Mouse (Mus musculus): Measurements from ENCODE around the gene Slc45a2. TPM values are rescaled to one million over a fixed set of nuclear protein-coding genes. Genes with fewer than 3 reads are reported as not detected.
"Not testable (repeated sequence)": the region's sequence is repeated elsewhere in the genome, so short reads cannot be mapped to it uniquely, and the experiment has no call there.

The Slc45a2 gene
- total RNA-seq (2021), result not detected
- long read RNA-seq, experiment 1, result 0 reads
- long read RNA-seq, experiment 2, result 0 reads

- no peak for DNase-seq (ENCODE audit: low spot score in 2 of 2)
Observed at GRCm38 (mm10) chr15:11000421-11000820, at the start of gene Slc45a2. Gene Slc45a2, plus strand, starts transcription at chr15:11000721.

- no peak for DNase-seq (ENCODE audit: low spot score in 2 of 2)
Observed at GRCm38 (mm10) chr15:10951951-10952759, 48.4 kb upstream of the Slc45a2 start, which contains the start of gene C1qtnf3. Gene C1qtnf3, plus strand, starts transcription at chr15:10952332.

GRCm38 (mm10) chr15:10952760-10953305, 47.7 kb upstream of the Slc45a2 start:
- no peak for DNase-seq (ENCODE audit: low spot score in 2 of 2)

- no peak for DNase-seq (ENCODE audit: low spot score in 2 of 2)
Observed at GRCm38 (mm10) chr15:10953465-10953864, 47.1 kb upstream of the Slc45a2 start.

- no peak for DNase-seq (ENCODE audit: low spot score in 2 of 2)
Observed at GRCm38 (mm10) chr15:10954381-10955016, 46.0 kb upstream of the Slc45a2 start.

GRCm38 (mm10) chr15:10955156-10955555, 45.4 kb upstream of the Slc45a2 start:
- no peak for DNase-seq (ENCODE audit: low spot score in 2 of 2)

GRCm38 (mm10) chr15:10956706-10957105, 43.8 kb upstream of the Slc45a2 start:
- no peak for DNase-seq (ENCODE audit: low spot score in 2 of 2)

- DNase-seq (ENCODE audit: low spot score in 2 of 2), result no peak
Observed at GRCm38 (mm10) chr15:10959277-10960026, 41.1 kb upstream of the Slc45a2 start.

- no peak for DNase-seq (ENCODE audit: low spot score in 2 of 2)
Observed at GRCm38 (mm10) chr15:10960267-10960666, 40.3 kb upstream of the Slc45a2 start.

- no peak for DNase-seq (ENCODE audit: low spot score in 2 of 2)
Observed at GRCm38 (mm10) chr15:10962601-10963000, 37.9 kb upstream of the Slc45a2 start.

GRCm38 (mm10) chr15:10969439-10969838, 31.1 kb upstream of the Slc45a2 start:
- DNase-seq (ENCODE audit: low spot score in 2 of 2), result no peak

- no peak for DNase-seq (ENCODE audit: low spot score in 2 of 2)
Observed at GRCm38 (mm10) chr15:10970777-10971176, 29.7 kb upstream of the Slc45a2 start.

- no peak for DNase-seq (ENCODE audit: low spot score in 2 of 2)
Observed at GRCm38 (mm10) chr15:10977151-10977550, 23.4 kb upstream of the Slc45a2 start.

- no peak for DNase-seq (ENCODE audit: low spot score in 2 of 2)
Observed at GRCm38 (mm10) chr15:10980712-10981111, 19.8 kb upstream of the Slc45a2 start.

GRCm38 (mm10) chr15:10981377-10982063, 19.0 kb upstream of the Slc45a2 start, which contains the start of gene Amacr:
Gene Amacr, plus strand, starts transcription at chr15:10981756.
- DNase-seq (ENCODE audit: low spot score in 2 of 2), result peak; percentile 86

- DNase-seq (ENCODE audit: low spot score in 2 of 2), result no peak
Observed at GRCm38 (mm10) chr15:10982064-10982435, 18.5 kb upstream of the Slc45a2 start.

GRCm38 (mm10) chr15:10985756-10986155, 14.8 kb upstream of the Slc45a2 start:
- DNase-seq (ENCODE audit: low spot score in 2 of 2), result no peak

GRCm38 (mm10) chr15:10986477-10986876, 14.0 kb upstream of the Slc45a2 start:
- not testable (repeated sequence) for DNase-seq (ENCODE audit: low spot score in 2 of 2)

GRCm38 (mm10) chr15:10990411-10990810, 10.1 kb upstream of the Slc45a2 start:
- DNase-seq (ENCODE audit: low spot score in 2 of 2), result no peak

GRCm38 (mm10) chr15:10991566-10991965, 9.0 kb upstream of the Slc45a2 start:
- DNase-seq (ENCODE audit: low spot score in 2 of 2), result no peak

GRCm38 (mm10) chr15:10999832-11000231, 689 bp upstream of the Slc45a2 start:
- no peak for DNase-seq (ENCODE audit: low spot score in 2 of 2)
